Mouse (Mus musculus) heart, postnatal 4 days (tissue): ENCODE measurements around the gene Minpp1. TPM values are rescaled to one million over a fixed set of nuclear protein-coding genes. Genes with fewer than 3 reads are reported as not detected.

Experiments used
- DNase-seq: peaks from one replicate; pipeline ENCODE4 v3.0.0; 2021
- total RNA-seq, 2 experiments: library from RNA; stranded (reverse); gene quantifications; 2 replicates each; pipeline ENCODE4 v1.2.3; 2021

Minpp1 gene
- total RNA-seq, 2 experiments from 2014 or later: 28.6 to 29.8 TPM

- no peak for DNase-seq
These were observed 43.2 kb downstream of the Minpp1 start for GRCm38 (mm10) chr19:32528723-32529122.

- DNase-seq: no peak
These were observed 43.8 kb downstream of the Minpp1 start for GRCm38 (mm10) chr19:32529252-32529942.

GRCm38 (mm10) chr19:32530296-32530695, 44.7 kb downstream of the Minpp1 start:
- no peak for DNase-seq

- no peak for DNase-seq
These were observed 46.8 kb downstream of the Minpp1 start for GRCm38 (mm10) chr19:32532331-32532730.

GRCm38 (mm10) chr19:32532737-32533505, 47.4 kb downstream of the Minpp1 start:
- no peak for DNase-seq

- no peak for DNase-seq
These were observed 49.3 kb downstream of the Minpp1 start for GRCm38 (mm10) chr19:32534887-32535286.

- no peak for DNase-seq
These were observed 57.4 kb downstream of the Minpp1 start for GRCm38 (mm10) chr19:32542784-32543490.

GRCm38 (mm10) chr19:32547396-32547795, 61.8 kb downstream of the Minpp1 start:
- no peak for DNase-seq

- no peak for DNase-seq
These were observed 62.6 kb downstream of the Minpp1 start for GRCm38 (mm10) chr19:32548202-32548601.

- DNase-seq: no peak
These were observed 64.9 kb downstream of the Minpp1 start for GRCm38 (mm10) chr19:32550446-32550845.

GRCm38 (mm10) chr19:32551442-32551841, 65.9 kb downstream of the Minpp1 start:
- DNase-seq: no peak

- DNase-seq: no peak
These were observed 66.5 kb downstream of the Minpp1 start for GRCm38 (mm10) chr19:32552106-32552505.

GRCm38 (mm10) chr19:32553310-32553709, 67.7 kb downstream of the Minpp1 start:
- no peak for DNase-seq

- no peak for DNase-seq
These were observed 69.7 kb downstream of the Minpp1 start for GRCm38 (mm10) chr19:32555257-32555656.

Other genes starting within 250 kb of the Minpp1 start
- 10 to 100 TPM; 50.5 to 57.4 TPM for gene Sgms1, start 96.1 kb upstream of the Minpp1 start, total RNA-seq
- 10 to 100 TPM; 61.0 to 71.0 TPM for gene Rpl9-ps6, start 19.2 kb upstream of the Minpp1 start, total RNA-seq
- gene Papss2, start 110.0 kb downstream of the Minpp1 start, total RNA-seq: 1 to 10 TPM; 8.1 to 9.4 TPM